Mouse (Mus musculus) erythroblast, embryonic 14.5 days (primary cell): Measurements from ENCODE around the gene Gm10837.

Source experiments
- GATA1 ChIP-seq: IDR thresholded peaks from 2 replicates; pipeline ENCODE4 v1.6.1; 2012; ENCODE audit warnings: low read length, inconsistent platforms, mixed read lengths
- TAL1 ChIP-seq: IDR thresholded peaks from 3 replicates; pipeline ENCODE4 v1.6.1; 2012; ENCODE audit warnings: low read length, inconsistent platforms, mixed read lengths

GRCm38 (mm10) chr14:122478574-122479011, 11.8 kb upstream of the Gm10837 start:
- TF ChIP-seq GATA1 = no peak
- no peak for TF ChIP-seq TAL1
